Mouse (Mus musculus) spleen, postnatal 4 days (tissue): ENCODE measurements at regions not wholly inside any gene's neighbourhood (a gene's known extent, or its start where the extent isn't known, plus 50 kb on each side); places are given as distances from the start of the nearest gene placed in this dataset.

Source experiments
- DNase-seq, 2 experiments: peaks; one replicate each; pipeline ENCODE4 v3.0.0; 2022; ENCODE audit warnings: low spot score in 2 of 2

DNA sequence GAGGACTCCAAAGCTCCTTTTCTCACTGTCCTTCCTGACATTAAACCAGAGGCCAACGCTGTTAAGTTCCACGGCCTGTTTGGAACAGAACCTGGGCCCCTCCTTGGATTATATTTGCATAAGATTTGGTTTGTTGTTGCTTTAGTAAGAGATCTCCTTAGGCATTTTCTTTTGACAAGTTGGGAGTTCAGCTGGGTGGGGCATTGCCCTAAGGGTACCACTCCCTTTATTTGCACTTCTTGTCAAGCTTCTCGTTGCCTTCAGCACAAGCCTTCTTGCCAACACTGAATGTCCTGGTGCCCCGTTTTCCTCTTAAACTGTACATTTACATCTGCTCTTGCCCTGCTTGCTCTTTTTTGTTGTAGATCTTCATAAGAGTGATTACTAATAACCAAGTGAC is 317.5 kb upstream of the Adamts9 start:
- no peak for DNase-seq

DNA sequence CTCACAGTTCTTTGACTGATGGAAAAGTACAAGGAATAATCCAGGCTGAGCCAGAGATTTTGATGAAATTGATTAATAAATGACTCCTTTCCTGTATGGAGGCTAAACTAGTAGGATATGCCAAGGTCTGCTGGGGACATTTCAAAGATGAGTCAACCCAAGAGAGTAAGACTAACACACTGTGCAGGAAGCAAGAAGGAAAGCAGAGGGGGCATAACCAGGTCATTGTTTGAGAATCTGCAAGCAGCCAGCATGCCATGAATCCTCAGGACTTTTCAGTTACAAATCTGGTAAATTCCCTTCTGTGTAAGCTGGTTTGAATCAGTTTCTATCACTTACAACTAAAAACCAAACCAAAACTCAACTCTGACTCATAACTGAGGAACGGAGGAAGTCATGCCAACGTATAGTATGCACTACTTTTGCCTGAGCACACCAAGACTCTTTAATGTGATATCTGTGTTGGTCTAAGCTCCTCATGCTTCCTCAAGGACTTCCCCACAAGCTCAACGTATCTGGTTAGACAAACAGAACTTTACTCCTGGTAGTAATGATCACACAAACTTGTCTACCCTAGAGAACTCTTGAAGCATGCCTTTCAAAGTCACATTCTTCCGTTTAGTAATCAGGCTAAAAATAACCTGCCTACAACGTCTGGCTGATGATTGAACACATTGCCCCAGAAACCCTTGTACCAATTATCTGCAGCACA is 314.0 kb upstream of the Adamts9 start:
- DNase-seq = no peak

GRCm38 (mm10) chr6:93253746-93254145 is 310.5 kb upstream of the Adamts9 start:
- no peak for DNase-seq

DNA sequence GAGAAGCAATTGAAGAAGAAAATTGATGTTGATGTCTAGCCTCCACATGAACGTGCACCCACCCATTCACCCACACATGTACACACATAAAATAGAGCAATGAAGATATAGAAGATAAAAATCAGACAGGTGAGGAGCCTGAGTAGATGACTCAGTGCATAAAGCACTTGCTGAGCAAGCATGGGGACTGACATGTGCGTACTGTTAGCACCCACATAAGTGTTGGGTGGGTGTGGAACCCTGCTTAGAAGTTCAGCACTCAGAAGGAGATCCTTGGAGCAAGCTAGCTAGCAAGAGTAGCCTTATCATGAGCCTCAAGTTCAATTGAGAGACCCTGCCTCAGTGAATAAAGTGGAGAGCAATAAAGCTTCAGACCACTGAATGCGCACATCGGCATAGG is 305.7 kb upstream of the Adamts9 start:
- no peak for DNase-seq

DNA sequence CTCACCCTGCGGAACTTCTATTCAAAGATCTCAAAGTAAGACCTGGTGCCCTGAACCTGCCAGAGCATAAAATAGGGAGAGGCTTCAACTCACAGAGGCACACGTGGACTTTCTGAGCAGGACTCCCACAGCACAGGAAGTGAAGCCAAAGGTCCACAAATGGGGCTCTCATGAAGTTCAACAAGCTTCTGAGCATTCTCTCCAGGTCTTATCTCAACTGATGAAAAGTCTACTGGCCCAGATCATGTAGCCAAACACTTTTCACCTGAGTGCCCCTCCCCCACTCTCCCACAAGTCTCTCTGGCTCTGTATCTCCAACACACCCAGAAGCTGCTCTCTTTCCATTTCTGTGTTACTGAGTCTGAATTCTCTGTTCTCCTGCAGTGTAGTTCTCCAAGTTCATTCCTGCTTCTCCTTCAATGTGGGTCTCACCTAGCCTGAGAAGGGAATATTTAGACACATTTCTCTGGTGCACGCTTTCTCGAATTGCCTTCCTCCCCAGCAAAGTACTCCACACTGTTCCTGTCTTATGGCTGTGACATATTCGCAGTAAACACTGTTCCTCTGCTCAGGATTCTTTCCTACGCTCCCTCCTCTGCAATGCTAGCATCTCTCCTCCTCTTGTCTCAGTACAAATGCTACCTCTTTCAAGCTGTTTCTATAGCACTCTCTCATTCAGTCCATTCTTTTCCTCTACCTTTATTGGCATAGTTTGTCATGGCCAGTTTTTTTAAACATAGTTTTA is 303.4 kb upstream of the Adamts9 start:
- no peak for DNase-seq

GRCm38 (mm10) chr6:93235550-93235949 is 292.3 kb upstream of the Adamts9 start:
- no peak for DNase-seq

- DNase-seq = no peak
Measured at GRCm38 (mm10) chr6:93232636-93233035, 289.3 kb upstream of the Adamts9 start.

DNA sequence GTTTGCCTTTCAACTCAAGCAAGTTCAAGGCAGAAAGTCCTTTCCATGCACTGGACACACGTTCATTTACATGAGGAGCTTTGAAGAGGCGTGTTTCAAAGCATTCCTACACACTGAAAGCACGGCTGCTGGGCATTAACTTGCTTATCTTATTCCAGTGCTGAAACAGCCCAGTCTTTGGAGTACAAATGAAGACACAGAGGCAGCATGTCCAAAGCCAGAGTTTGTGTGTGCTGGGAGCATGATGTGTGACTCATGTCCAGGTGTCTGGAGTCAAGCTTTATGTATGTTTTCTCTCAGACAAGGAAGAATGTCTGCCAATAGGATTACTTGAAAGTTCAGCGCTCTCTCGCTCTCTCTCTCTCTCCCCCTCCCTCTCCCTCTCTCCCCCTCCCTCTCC is 287.2 kb upstream of the Adamts9 start:
- no peak for DNase-seq

- no peak for DNase-seq
Measured at GRCm38 (mm10) chr6:93229320-93229719, 286.0 kb upstream of the Adamts9 start.

DNA sequence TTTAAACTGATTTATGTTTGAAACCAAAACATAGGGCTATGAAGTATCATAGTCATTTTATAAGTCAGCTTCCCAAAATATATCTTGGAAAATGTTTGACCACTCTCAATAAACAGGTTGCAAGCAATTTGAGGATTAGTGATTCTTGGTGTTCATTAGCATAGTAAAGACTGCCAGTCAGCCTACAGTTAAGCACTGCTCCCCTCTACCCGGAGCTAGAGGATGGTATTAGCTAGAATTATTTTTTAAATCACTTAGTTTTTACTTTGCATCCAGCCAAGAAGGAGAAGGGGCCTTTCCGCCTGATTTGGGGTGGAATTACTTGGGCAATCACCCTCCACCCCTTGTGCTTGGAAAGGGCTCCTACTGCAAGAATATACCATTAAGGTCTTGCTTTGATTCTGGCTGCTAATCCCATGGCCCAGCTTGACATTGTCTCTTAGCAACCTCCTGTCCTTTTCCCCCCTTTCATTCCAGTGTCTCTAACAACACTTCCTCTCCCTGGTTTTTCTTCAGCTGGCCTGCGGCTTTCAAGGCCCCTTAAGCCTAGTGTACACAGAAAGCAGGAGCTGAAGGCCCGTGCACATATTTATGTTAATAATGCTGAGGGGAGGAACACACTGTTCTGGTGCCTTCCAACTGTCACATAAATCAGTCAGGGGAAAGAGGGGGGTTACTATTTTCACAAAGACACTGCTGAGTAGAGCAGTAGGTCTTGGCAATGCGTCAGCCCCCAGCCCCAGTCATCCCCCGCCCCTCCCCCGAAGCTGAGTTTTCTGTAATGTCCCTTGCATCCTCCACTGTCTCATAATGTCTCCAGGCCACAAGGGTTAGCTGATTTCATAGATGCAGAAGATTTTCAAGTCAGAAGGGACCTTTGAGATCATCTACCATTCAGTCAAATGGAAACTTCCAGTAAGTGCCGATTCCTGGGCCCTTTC is 280.6 kb upstream of the Adamts9 start:
- no peak for DNase-seq

DNA sequence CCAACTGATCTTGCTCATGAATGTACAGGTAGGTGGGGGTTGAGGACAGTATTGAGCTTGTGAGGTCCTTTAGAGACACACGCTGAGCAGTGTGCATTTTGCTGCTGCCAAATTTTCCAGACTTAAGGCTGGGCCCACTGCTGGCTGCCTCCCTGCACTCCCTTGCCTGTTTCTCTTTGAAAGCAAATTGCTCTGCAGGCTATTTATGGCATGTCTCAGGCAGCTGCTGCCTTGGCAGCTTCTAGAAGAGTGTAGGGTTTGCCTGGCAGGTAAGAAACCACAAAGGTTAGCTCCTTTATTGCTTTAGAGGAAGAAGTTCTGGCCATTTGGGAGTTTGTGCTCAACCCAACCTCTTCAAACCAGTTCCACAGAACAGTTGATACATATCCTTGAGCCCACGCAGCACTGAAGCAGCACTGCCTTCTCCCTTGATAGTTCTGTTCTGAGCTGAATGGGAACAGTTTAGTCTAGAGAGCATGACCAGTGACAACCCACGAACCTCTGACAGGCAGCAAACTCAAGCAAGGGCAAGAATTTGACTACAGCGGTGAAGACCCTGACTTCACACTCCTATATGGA is 274.8 kb upstream of the Adamts9 start:
- no peak for DNase-seq

DNA sequence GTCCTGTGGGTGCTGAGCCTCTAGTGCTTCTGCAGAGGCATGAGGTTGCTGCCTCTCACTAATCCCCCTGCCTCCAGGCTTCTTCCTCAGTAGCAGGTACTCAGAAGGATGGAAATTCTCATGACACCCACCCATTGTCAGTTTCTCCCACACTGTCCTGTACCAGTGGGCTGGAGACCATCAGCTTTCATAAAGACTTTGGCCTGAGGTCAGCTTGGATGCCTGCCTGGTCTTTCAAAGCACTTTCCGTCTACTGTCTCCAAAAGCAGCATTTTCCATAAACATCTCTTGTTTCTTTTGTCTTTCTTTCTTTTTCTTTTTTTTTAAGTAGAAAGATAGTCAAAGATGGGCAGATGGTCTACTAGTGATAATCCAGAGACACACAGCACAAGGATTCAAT is 257.6 kb upstream of the Adamts9 start:
- DNase-seq = no peak

GRCm38 (mm10) chr6:93194741-93195140 is 251.4 kb upstream of the Adamts9 start:
- no peak for DNase-seq

DNA sequence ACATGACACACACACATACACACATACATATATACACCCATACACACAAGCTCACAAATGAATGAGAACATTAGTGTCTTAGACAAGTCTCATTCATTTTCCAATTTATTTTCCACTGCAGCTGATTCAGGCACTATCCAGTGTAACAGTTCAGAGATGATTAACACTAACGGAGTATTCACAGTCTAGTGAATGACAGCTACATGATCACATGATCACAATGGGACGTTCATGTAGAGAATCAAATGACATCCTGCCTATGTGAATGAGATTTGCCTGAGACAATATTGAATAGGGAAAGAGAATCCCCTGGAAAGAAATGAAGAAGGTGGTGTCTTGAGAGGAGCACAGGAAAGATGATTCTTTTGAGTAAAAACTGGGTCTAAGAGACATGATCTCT is 249.7 kb upstream of the Adamts9 start:
- DNase-seq = no peak

GRCm38 (mm10) chr6:93190986-93191385 is 247.7 kb upstream of the Adamts9 start:
- DNase-seq = no peak

DNA sequence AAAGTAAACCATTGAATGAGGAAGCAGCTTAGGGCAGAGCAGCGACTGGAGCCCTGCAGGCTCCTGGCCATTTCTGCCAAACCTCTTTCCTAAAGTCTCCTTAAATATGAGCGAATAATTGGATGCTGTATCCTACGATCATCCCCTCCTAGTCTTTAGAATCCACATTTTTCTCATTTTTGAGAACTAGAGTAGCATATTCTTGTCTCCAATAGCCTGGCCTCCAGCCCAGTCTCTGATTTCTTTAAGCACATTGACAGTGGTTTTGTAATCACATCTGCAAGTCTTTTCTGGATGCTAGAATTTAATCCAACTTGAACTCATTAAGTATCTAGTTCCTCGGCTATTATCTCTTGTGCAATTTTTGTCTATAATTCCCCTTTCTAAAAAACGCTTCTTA is 225.2 kb upstream of the Adamts9 start:
- DNase-seq = no peak

GRCm38 (mm10) chr6:93167281-93167680 is 224.0 kb upstream of the Adamts9 start:
- no peak for DNase-seq

DNA sequence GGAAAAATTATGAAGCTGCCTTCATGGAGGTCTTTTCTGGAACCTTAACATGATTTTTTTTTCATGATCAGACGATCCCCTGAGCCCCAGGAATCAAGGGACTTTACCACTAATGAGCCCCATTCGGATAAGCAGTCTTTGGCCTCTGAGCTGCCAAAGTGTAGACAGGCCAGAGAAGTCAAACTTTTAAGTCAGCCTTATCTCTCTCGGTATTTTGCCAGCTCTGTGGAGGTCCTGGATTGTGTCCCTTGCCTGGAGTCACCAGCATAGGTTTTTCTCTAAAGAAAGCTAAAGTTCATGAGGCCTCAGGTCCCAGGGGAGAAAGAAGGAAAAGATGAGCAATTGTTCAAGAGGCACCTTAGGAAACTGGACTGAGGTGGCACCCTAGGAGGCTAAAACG is 222.7 kb upstream of the Adamts9 start:
- DNase-seq = no peak

DNA sequence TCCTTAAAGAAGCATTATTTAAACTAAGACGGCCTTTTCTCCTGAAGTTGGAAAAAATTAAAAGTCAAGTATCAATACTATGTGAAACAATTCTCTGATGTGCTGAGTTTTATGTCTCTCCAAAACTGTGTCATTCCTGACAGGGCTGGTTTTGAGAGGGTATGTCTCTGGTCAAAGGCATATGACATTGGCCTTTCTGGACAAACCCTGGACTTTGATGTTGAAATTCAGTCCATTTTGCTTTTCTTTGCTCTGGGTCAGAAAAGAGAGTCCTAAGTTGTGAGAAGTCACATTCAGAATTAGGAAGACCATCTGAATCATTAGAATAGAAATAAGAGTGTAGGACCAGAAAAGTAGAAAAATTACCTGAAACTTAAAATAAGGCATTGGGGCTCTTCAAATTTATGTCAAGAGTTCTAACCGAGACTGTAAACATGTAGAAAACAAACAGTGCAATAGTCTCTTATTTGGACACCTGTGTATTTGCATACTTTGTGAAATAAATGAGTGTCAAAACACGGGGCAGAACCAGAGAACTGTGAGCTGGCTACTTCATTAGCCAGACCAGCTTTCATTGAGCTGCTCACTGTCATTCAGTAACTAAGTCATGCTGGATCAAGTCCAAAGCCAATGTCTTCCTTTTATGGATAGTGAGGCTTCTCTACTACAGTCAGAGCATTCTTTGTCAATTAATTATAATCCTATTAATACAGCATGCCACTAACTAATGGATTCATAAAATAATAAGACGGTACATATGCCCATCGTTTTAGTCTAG is 209.3 kb upstream of the Adamts9 start:
- no peak for DNase-seq

- DNase-seq = no peak
Measured at GRCm38 (mm10) chr6:93150531-93150930, 207.2 kb upstream of the Adamts9 start.

DNA sequence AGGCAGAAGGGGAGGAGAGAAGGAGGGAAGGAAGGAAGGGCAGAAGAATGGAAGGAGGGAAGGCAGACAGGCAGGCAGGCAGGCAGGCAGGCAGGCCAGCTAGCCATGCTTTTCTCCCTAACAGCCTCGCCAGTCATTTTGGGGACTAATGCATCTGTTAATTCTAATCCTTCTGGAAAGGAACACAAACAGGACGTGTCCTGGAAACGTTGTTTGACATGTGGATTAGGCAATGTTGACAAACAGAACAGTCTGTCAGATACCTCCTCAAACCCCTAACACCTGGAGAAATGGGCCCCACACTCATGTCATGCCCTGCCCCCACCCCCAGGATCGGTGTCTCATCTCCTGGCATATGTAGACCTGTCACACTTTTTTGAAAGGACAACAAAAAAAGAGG is 206.7 kb upstream of the Adamts9 start:
- no peak for DNase-seq
